Mouse (Mus musculus): ENCODE data around the gene Atxn7.

DNA sequence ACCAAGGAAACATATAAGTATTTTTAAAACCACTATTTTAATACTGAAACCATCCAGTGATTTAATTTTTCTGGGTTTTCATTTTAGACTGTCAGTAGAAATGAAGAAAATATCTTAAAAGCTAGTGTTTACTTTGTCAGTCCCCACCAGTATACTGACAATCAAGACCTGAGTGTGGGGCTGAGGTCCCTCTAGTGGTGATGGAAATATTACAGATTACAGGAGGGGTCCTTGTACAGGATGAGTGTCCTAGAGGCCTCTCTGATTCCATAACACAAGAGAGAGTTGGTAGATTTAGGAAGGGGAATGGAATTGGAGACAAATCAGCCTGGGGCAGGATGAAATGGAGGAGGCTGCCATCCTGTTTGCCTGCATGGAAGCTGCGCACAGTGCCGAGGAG lies 93.1 kb downstream of the Atxn7 start:
- no peak for TF ChIP-seq GATA1 (IDR thresholded peaks at IDR 0.05; ENCODE audit: borderline replicate concordance, low read length)
- TF ChIP-seq FLI1 (IDR thresholded peaks at IDR 0.05; ENCODE audit: low read length) = no peak
